Mouse (Mus musculus) bone marrow, adult 2 months (tissue): Measurements from ENCODE around the gene Ciao1.

Experiments used
- CTCF ChIP-seq: fragments of 200-500 bp; IDR thresholded peaks from 2 replicates; pipeline ENCODE4 v1.5.1; 2011; ENCODE audit warnings: low read length, control low read depth; ENCODE audit not compliant: control insufficient read depth, insufficient read depth
- POLR2A ChIP-seq: fragments of 200-500 bp; IDR thresholded peaks from 2 replicates; pipeline ENCODE4 v1.6.1; 2011; ENCODE audit warnings: low read depth, mild to moderate bottlenecking, control low read depth, low read length, borderline replicate concordance; ENCODE audit not compliant: control insufficient read depth

GRCm38 (mm10) chr2:127207547-127208451 lies 39.8 kb downstream of the Ciao1 start, which contains the start of the genes 1810024B03Rik and Snrnp200:
- TF ChIP-seq POLR2A (peak; percentile 76; the same call in 1 of the 2 replicates), CTCF (no peak)
